Mouse (Mus musculus) stomach, embryonic 14.5 days (tissue): ENCODE data around the gene Hp. TPM values are rescaled to one million over a fixed set of nuclear protein-coding genes. Genes with fewer than 3 reads are reported as not detected.
A peak's percentile ranks its signal among the peaks of the same experiment; 100 is the strongest.

Experiments
- ATAC-seq: fragments of 200-750 bp; cut with Nextera tagmentation; 2 replicates; pipeline ENCODE4 v1.8.0; 2017; ENCODE audit warnings: low read depth, moderate TSS enrichment; ENCODE audit not compliant: insufficient number of reproducible peaks, insufficient read depth, low FRiP score
- H3K27ac ChIP-seq: fragments of 300-500 bp; sonication (generic); 2 replicates; pipeline ENCODE4 v1.5.1; 2014; ENCODE audit warnings: mild to moderate bottlenecking, low read length, moderate library complexity, mixed read lengths
- H3K27me3 ChIP-seq: fragments of 300-500 bp; sonication (generic); 2 replicates; pipeline ENCODE4 v1.6.1; 2014; ENCODE audit warnings: low read length, control low read depth, mixed read lengths; ENCODE audit not compliant: control insufficient read depth, insufficient read depth
- H3K36me3 ChIP-seq: fragments of 300-500 bp; sonication (generic); 2 replicates; pipeline ENCODE4 v1.6.1; 2014; ENCODE audit warnings: mild to moderate bottlenecking, control low read depth, low read length, moderate library complexity, mixed read lengths; ENCODE audit not compliant: control insufficient read depth, insufficient read depth
- H3K4me1 ChIP-seq: fragments of 300-500 bp; sonication (generic); 2 replicates; pipeline ENCODE4 v1.6.1; 2014; ENCODE audit warnings: low read length, control low read depth, mixed read lengths; ENCODE audit not compliant: control insufficient read depth, insufficient read depth
- H3K4me2 ChIP-seq: fragments of 300-500 bp; sonication (generic); replicated peaks from 2 replicates; pipeline ENCODE4 v1.6.1; 2014; ENCODE audit warnings: low read depth, low read length, control low read depth
- H3K4me3 ChIP-seq: fragments of 300-500 bp; sonication (generic); 2 replicates; pipeline ENCODE4 v1.5.1; 2014; ENCODE audit warnings: low read depth, low read length, control low read depth
- H3K9ac ChIP-seq: fragments of 300-500 bp; sonication (generic); replicated peaks from 2 replicates; pipeline ENCODE4 v1.6.1; 2014; ENCODE audit warnings: low read depth, mild to moderate bottlenecking, control low read depth, low read length, moderate library complexity, mixed read lengths
- H3K9me3 ChIP-seq: fragments of 300-500 bp; sonication (generic); 2 replicates; pipeline ENCODE4 v1.6.1; 2016; ENCODE audit warnings: low read depth, low read length, control low read depth; ENCODE audit not compliant: control insufficient read depth
- WGBS: fragments of 180-500 bp; shearing (Covaris S2); extraction: QIAGEN DNeasy Blood & Tissue Kit; methylation state at CpG from one replicate; pipeline ENCODE4 v1.1.7; 2014; 5-methylcytosine and 5-hydroxymethylcytosine counted together
- polyA plus RNA-seq: library from polyadenylated mRNA; unstranded; fragments of >200 nt; fragmentation: Nextera tagmentation; extraction: Ambion mirVana; gene quantifications from 2 replicates; pipeline ENCODE4 v1.2.1, GENCODE M21; 2014

The Hp gene
- polyA plus RNA-seq = 0.85 and 1.9 TPM in 2 replicates

GRCm38 (mm10) chr8:109578900-109579301, at the start of gene Hp:
Gene Hp (minus strand): TSS chr8:109579172.
- Histone ChIP-seq H3K36me3 (no peaks in the 10 kb centered on the region), H3K4me1 (no peaks in the 10 kb centered on the region), H3K4me3 (no peak within 1 kb of the TSS), H3K9ac (no peak within 1 kb of the TSS), H3K4me2 (no peak within 1 kb of the TSS), H3K27ac (no peak within 1 kb of the TSS), H3K9me3 (0 out of 2 replicates have a peak, but pooled peaks cover 2% of the 10 kb centered on the region), H3K27me3 (no peaks in the 10 kb centered on the region)
- 61% methylated on average over 8 of the region's 8 CpGs for WGBS
- ATAC-seq = no peak

- Histone ChIP-seq H3K4me1 (no peaks in the 10 kb centered on the region), H3K9ac (no peak overlapping the region), H3K4me3 (no peak overlapping the region), H3K4me2 (no peak overlapping the region), H3K27ac (no peak overlapping the region), H3K27me3 (no peaks in the 10 kb centered on the region), H3K36me3 (no peaks in the 10 kb centered on the region), H3K9me3 (peaks cover 6% of the 10 kb centered on the region; the same call in 1 of the 2 replicates)
- ATAC-seq = no peak
- whole genome bisulfite sequencing = 64% methylated on average over 6 of the region's 6 CpGs
These were observed 49.7 kb upstream of the Hp start for GRCm38 (mm10) chr8:109628638-109629037.

GRCm38 (mm10) chr8:109615569-109615968, 36.6 kb upstream of the Hp start:
- Histone ChIP-seq H3K27me3 (no peaks in the 10 kb centered on the region), H3K4me3 (no peak overlapping the region), H3K9me3 (0 out of 2 replicates have a peak, but pooled peaks cover 4% of the 10 kb centered on the region), H3K9ac (no peak overlapping the region), H3K4me2 (no peak overlapping the region), H3K4me1 (no peaks in the 10 kb centered on the region), H3K36me3 (no peaks in the 10 kb centered on the region), H3K27ac (no peak overlapping the region)
- no peak for ATAC-seq
- 78% methylated on average over 3 of the region's 3 CpGs for WGBS

- no peaks in the 10 kb centered on the region for H3K4me1 ChIP-seq
- H3K9me3 ChIP-seq = 0 out of 2 replicates have a peak, but pooled peaks cover 4% of the 10 kb centered on the region
- H3K4me2 ChIP-seq = 0 out of 2 replicates have a peak within 1 kb of the TSS, but pooled peaks have one; percentile 7
- WGBS = 53% methylated on average over 27 of the region's 27 CpGs
- no peaks in the 10 kb centered on the region for H3K36me3 ChIP-seq
- no peak within 1 kb of the TSS for H3K27ac ChIP-seq
- H3K27me3 ChIP-seq = no peaks in the 10 kb centered on the region
- H3K9ac ChIP-seq = no peak within 1 kb of the TSS
- H3K4me3 ChIP-seq = no peak within 1 kb of the TSS
- ATAC-seq = no peak
These were observed 35.6 kb upstream of the Hp start, which contains the start of gene Pkd1l3 for GRCm38 (mm10) chr8:109614243-109615210. Gene Pkd1l3 (plus strand): TSS chr8:109614517.

DNA sequence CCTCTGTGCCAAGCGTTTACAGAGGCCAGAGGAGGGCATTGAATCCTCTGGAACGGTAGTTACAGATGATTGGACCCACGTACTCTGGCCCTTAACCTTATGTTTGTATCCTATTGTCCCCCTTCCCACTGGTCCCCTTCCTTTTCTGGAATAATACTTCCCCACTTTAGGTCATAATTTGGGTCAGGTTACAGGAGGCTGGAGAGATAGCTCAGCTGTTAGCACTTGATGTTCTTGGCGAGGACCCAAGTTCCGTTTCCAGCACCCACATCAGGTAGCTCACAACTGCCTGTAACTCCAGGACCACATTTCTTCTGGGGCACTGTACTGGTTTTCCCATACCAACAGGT, 30.2 kb upstream of the Hp start:
- WGBS = 14% methylated on average over 5 of the region's 5 CpGs
- peak overlapping the region; percentile 63 for H3K4me2 ChIP-seq
- no peak for ATAC-seq
- peaks cover 7% of the 10 kb centered on the region; the same call in 1 of the 2 replicates for H3K36me3 ChIP-seq
- peak overlapping the region; percentile 36 for H3K4me3 ChIP-seq
- peak overlapping the region; percentile 95 for H3K27ac ChIP-seq
- H3K9me3 ChIP-seq = no peaks in the 10 kb centered on the region
- peaks cover 5% of the 10 kb centered on the region; the same call in 1 of the 2 replicates for H3K4me1 ChIP-seq
- no peaks in the 10 kb centered on the region for H3K27me3 ChIP-seq
- H3K9ac ChIP-seq = peak overlapping the region; percentile 51; the same call in 1 of the 2 replicates

DNA sequence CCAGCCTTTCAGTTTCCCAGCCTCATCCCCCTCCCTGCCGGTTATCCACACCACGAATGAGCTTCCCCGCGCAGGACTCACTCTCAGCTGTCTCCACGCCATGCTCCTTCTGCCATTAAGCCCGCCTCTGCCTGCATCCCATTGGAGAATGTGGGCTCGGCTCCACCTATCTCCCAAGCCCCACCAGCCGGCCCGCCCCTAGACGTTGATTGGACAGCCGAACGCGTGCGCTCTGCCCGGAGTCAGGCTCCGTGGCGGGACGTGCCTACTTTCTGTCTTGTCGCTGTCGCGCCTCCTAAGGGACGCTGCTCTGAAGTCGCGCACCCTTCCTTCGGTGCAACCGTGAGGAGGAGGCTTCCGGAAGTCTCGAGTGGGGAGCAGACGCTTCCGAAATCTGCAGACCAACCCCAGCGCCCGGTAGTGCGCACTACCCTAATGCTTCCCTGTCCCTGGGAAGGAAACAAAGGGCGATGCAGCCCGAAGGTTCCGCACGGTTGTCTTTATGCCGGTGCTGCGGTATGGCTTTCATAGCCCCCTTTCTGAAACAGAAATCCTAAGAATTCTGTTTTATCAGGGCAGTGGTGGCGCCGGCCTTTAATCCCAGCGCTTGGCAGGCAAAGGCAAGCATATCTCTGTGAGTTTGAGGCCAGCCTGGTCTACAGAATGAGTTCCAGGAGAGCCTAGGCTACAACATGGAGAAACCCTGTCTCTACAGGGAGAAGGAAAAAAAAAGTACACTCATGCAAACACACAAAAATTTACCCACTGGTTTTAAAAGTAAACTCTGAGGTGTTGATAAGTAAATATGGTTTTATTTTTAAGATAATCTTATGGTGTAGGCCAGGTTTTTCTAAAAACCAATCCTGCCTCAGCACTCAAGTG, 29.5 kb upstream of the Hp start, which contains the start of gene Dhodh:
Gene Dhodh, minus strand, starts transcription at position 403 of the 882 bp plus-strand sequence.
- Histone ChIP-seq H3K9ac (peak within 1 kb of the TSS; percentile 51), H3K27ac (peak within 1 kb of the TSS; percentile 95), H3K9me3 (no peaks in the 10 kb centered on the region), H3K4me1 (peaks cover 5% of the 10 kb centered on the region; the same call in 1 of the 2 replicates), H3K36me3 (peaks cover 7% of the 10 kb centered on the region; the same call in 1 of the 2 replicates), H3K4me3 (peak within 1 kb of the TSS; percentile 36), H3K27me3 (no peaks in the 10 kb centered on the region), H3K4me2 (peak within 1 kb of the TSS; percentile 63)
- under 1% methylated on average over 42 of the region's 42 CpGs for WGBS
- peak; percentile 99 for ATAC-seq

DNA sequence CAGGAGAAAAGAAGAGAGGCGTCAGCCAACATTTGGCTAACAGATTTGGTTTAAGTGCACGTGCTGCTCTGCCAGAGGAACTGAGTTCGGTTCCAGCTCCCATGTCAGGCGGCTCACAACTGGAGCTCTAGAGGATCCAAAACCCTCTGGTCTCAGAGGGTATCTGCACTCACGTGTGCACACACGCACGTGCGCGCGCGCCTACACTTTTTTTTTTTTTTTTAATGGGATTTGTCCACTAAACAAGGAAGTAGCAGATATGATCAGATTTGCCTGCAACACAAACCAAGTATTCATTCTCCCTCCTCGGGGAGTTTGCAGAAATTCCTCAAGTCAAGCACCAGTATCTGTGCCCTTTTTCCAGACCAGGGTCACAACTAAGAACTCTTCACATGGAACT, 28.7 kb upstream of the Hp start:
- Histone ChIP-seq H3K27ac (no peak overlapping the region), H3K4me2 (peak overlapping the region; percentile 63), H3K9me3 (no peaks in the 10 kb centered on the region), H3K9ac (peak overlapping the region; percentile 51), H3K36me3 (peaks cover 7% of the 10 kb centered on the region; the same call in 1 of the 2 replicates), H3K4me3 (peak overlapping the region; percentile 36), H3K4me1 (peaks cover 5% of the 10 kb centered on the region; the same call in 1 of the 2 replicates), H3K27me3 (no peaks in the 10 kb centered on the region)
- 6% methylated on average over 12 of the region's 12 CpGs for WGBS
- ATAC-seq = no peak

DNA sequence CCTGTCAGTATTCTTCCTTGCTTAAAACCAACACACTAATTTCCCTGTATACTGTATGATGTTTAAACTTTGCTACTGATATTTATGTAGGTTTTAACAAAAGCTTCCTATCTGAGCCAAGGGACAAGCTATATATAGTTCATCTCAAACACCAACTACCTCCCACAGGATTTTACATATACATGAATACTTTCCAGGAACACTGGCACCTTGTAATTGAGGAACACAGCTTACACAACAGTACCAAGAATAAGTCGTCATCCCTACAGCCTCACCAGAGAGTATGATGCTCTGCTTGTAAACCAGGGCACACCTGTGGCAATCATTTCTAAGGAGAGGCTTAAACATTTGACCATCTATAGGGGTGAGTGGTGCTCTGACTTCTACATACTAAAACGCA, 27.8 kb upstream of the Hp start:
- H3K4me3 ChIP-seq = no peak overlapping the region
- H3K36me3 ChIP-seq = peaks cover 8% of the 10 kb centered on the region; the same call in 1 of the 2 replicates
- H3K9me3 ChIP-seq = no peaks in the 10 kb centered on the region
- H3K4me1 ChIP-seq = peaks cover 5% of the 10 kb centered on the region; the same call in 1 of the 2 replicates
- no peak overlapping the region for H3K9ac ChIP-seq
- no peak overlapping the region for H3K4me2 ChIP-seq
- WGBS = 79% methylated on average over 2 of the region's 2 CpGs
- H3K27me3 ChIP-seq = no peaks in the 10 kb centered on the region
- H3K27ac ChIP-seq = no peak overlapping the region
- ATAC-seq = no peak
